Mouse (Mus musculus) heart, embryonic 12.5 days (tissue): ENCODE results near the gene Anks1b. TPM values are rescaled to one million over a fixed set of nuclear protein-coding genes. Genes with fewer than 3 reads are reported as not detected.

ENCODE experiments used
- ATAC-seq: fragments of 200-750 bp; cut with Nextera tagmentation; 2 replicates; pipeline ENCODE4 v1.8.0; 2017; ENCODE audit warnings: moderate TSS enrichment, moderate library complexity; ENCODE audit not compliant: insufficient number of reproducible peaks, low FRiP score
- H3K27ac ChIP-seq: fragments of 300-500 bp; sonication (generic); 2 replicates; pipeline ENCODE4 v1.5.1; 2016; ENCODE audit warnings: mild to moderate bottlenecking, moderate library complexity; ENCODE audit not compliant: poor library complexity, severe bottlenecking
- H3K27me3 ChIP-seq: fragments of 300-500 bp; sonication (generic); replicated peaks from 2 replicates; pipeline ENCODE4 v1.6.1; 2016; ENCODE audit warnings: mild to moderate bottlenecking, moderate library complexity
- H3K36me3 ChIP-seq: fragments of 300-500 bp; sonication (generic); 2 replicates; pipeline ENCODE4 v1.6.1; 2016; ENCODE audit warnings: mild to moderate bottlenecking, moderate library complexity
- H3K4me1 ChIP-seq: fragments of 300-500 bp; sonication (generic); replicated peaks from 2 replicates; pipeline ENCODE4 v1.6.1; 2016; ENCODE audit warnings: mild to moderate bottlenecking
- H3K4me2 ChIP-seq: fragments of 300-500 bp; sonication (generic); 2 replicates; pipeline ENCODE4 v1.6.1; 2016; ENCODE audit warnings: mild to moderate bottlenecking, moderate library complexity
- H3K4me3 ChIP-seq: fragments of 300-500 bp; sonication (generic); 2 replicates; pipeline ENCODE4 v1.5.1; 2016; ENCODE audit warnings: mild to moderate bottlenecking
- H3K9ac ChIP-seq: fragments of 300-500 bp; sonication (generic); 2 replicates; pipeline ENCODE4 v1.6.1; 2016; ENCODE audit warnings: mild to moderate bottlenecking, moderate library complexity
- H3K9me3 ChIP-seq: fragments of 300-500 bp; sonication (generic); replicated peaks from 2 replicates; pipeline ENCODE4 v1.6.1; 2016; ENCODE audit warnings: mild to moderate bottlenecking, moderate library complexity
- WGBS: fragments of 180-500 bp; shearing (Covaris S2); methylation state at CpG from one replicate; pipeline ENCODE4 v1.1.7; 2016; 5-methylcytosine and 5-hydroxymethylcytosine counted together
- polyA plus RNA-seq: library from polyadenylated mRNA; unstranded; fragments of >200 nt; fragmentation: Nextera tagmentation; extraction: Ambion mirVana; gene quantifications from 2 replicates; pipeline ENCODE4 v1.2.1, GENCODE M21; 2016

The Anks1b gene
- polyA plus RNA-seq, 1 experiment from 2014 or later: 0.40 TPM

DNA sequence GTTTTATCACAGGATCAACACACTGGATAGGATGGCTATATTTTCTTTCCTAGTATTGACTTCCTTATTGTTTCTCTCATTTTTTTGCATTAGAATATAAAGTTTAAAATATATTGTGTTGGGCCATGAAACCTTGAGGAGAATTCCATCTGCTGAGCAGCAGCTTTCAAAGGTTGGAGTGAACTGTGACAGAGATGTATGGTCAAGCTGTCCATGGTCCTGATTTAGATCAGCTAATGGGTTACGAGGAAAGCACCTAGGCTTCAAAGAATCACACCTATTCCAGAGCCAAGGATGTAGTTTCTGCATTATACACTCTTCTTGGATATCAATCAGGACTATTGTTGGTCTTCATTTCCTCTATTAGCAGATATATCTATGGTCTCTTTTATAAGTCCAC is 503.3 kb downstream of the Anks1b start:
- Histone ChIP-seq H3K27ac (no peak overlapping the region), H3K36me3 (no peaks in the 10 kb centered on the region), H3K4me3 (no peak overlapping the region), H3K4me1 (no peaks in the 10 kb centered on the region), H3K4me2 (no peak overlapping the region), H3K27me3 (no peaks in the 10 kb centered on the region), H3K9ac (no peak overlapping the region), H3K9me3 (no peaks in the 10 kb centered on the region)
- no peak for ATAC-seq
- WGBS: 47% methylated on average over 1 of the region's 1 CpGs

DNA sequence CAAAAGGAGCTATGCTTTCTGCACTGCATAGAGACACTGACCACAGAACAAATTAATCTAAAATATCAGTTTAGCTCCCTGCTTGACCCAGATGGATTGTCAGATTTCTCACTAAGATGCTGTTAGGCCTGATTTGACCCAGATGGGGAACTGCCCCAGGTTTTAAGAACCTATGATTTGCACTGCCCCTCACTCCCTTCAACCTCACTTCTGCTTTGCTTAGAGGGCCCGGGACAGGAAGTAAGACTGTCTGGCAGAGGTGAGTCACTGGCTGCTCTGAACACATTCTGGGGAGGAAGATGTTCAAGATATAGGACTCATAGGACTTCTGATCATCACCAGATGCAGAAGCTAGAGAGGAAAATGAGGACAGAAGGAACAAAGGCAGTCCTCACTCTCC is 506.8 kb downstream of the Anks1b start:
- Histone ChIP-seq H3K4me2 (no peak overlapping the region), H3K4me3 (no peak overlapping the region), H3K9me3 (no peaks in the 10 kb centered on the region), H3K36me3 (no peaks in the 10 kb centered on the region), H3K27ac (no peak overlapping the region), H3K4me1 (no peaks in the 10 kb centered on the region), H3K27me3 (no peaks in the 10 kb centered on the region), H3K9ac (no peak overlapping the region)
- 63% methylated on average over 1 of the region's 1 CpGs for WGBS
- ATAC-seq: no peak

DNA sequence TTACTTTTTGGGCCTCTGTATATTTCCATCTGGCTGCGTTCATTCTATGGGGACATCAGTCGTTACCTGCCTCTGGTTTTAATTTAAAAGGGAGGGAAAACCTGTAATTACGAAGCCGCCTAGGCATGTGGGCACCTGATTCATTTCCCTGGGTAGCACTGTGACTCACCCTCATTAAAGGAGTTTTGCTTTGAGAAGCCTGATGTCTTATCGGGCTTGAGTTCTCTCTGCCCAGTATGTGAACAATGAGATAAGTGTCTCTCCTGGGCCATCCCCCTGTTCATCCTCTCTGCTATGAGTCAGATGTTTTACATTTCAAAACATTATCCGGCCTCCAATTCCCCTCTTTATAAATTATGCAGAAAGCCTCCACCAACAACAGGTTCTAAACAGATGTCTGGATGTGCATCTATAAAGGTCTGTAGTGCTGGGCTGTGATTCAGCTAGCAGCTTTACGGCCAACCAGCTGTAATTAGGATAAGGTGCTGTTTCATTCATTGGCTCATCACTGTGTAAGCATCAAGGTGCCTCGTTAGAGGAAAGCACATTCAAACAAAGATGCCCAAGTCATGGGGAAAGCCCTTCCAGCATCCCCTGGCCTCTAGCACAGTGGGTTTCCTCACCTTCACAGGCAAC is 507.5 kb downstream of the Anks1b start:
- no peaks in the 10 kb centered on the region for H3K9me3 ChIP-seq
- H3K4me2 ChIP-seq: no peak overlapping the region
- WGBS: 72% methylated on average over 8 of the region's 8 CpGs

DNA sequence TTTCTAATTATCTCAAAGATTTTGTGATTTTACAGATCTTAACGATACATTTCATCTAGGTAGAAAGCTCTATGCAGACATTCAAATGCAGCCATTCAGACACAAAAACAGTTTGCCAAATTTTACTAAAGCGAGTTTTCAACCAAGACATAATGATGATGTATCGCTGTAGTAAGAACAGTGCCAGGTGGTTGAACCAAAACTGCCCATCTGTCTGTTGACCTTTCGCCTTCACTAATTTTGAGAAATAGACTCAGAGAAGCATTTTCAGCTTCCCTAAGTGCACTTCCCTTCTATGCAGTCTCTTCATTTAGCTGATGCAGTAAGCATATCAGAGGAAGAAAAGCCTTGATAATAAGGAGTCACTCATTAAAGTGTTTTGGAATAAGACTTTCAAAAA is 527.1 kb downstream of the Anks1b start:
- H3K4me1 ChIP-seq: no peaks in the 10 kb centered on the region
- no peak overlapping the region for H3K27ac ChIP-seq
- H3K4me2 ChIP-seq: no peak overlapping the region
- no peak overlapping the region for H3K9ac ChIP-seq
- no peak overlapping the region for H3K4me3 ChIP-seq
- H3K27me3 ChIP-seq: no peaks in the 10 kb centered on the region
- H3K9me3 ChIP-seq: no peaks in the 10 kb centered on the region
- ATAC-seq: no peak
- 84% methylated on average over 4 of the region's 4 CpGs for WGBS
- H3K36me3 ChIP-seq: no peaks in the 10 kb centered on the region

More for the DNA sequence above, 507.5 kb downstream of the Anks1b start:
- Histone ChIP-seq H3K27ac (no peak overlapping the region), H3K4me1 (no peaks in the 10 kb centered on the region), H3K4me3 (no peak overlapping the region), H3K27me3 (no peaks in the 10 kb centered on the region), H3K9ac (no peak overlapping the region), H3K36me3 (no peaks in the 10 kb centered on the region)
- ATAC-seq: no peak

GRCm38 (mm10) chr10:90408484-90408883 is 535.2 kb downstream of the Anks1b start:
- Histone ChIP-seq H3K27me3 (no peaks in the 10 kb centered on the region), H3K4me1 (no peaks in the 10 kb centered on the region), H3K4me3 (no peak overlapping the region), H3K9ac (no peak overlapping the region), H3K4me2 (no peak overlapping the region), H3K9me3 (0 out of 2 replicates have a peak, but pooled peaks cover 2% of the 10 kb centered on the region), H3K27ac (no peak overlapping the region), H3K36me3 (no peaks in the 10 kb centered on the region)
- no peak for ATAC-seq
- 71% methylated on average over 2 of the region's 2 CpGs for WGBS

DNA sequence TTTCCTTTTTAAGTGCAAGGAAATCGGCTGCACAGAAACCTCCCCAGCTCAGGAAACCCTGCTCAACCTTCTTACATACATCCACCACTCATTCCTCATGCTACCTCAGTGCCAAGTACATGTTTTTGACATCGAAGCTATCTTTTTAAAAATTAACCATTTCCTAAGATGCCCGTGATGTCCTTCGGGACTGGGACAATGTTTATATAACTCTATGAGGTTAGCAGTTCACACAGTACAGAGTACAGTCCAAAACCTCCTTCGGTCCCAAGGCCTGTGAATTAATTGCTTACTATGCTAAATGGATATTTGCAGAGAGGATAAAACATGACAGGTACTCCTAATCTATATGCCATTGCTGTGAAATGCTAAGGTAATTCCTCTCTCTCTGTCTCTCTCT is 558.2 kb downstream of the Anks1b start:
- H3K36me3 ChIP-seq: no peaks in the 10 kb centered on the region
- 63% methylated on average over 5 of the region's 5 CpGs for WGBS
- no peak overlapping the region for H3K9ac ChIP-seq
- no peak overlapping the region for H3K4me3 ChIP-seq
- H3K27ac ChIP-seq: no peak overlapping the region
- no peak for ATAC-seq
- no peak overlapping the region for H3K4me2 ChIP-seq
- H3K9me3 ChIP-seq: no peaks in the 10 kb centered on the region
- no peaks in the 10 kb centered on the region for H3K27me3 ChIP-seq
- no peaks in the 10 kb centered on the region for H3K4me1 ChIP-seq

- no peak overlapping the region for H3K4me3 ChIP-seq
- H3K4me2 ChIP-seq: no peak overlapping the region
These were observed 558.7 kb downstream of the Anks1b start for GRCm38 (mm10) chr10:90431974-90432373.

DNA sequence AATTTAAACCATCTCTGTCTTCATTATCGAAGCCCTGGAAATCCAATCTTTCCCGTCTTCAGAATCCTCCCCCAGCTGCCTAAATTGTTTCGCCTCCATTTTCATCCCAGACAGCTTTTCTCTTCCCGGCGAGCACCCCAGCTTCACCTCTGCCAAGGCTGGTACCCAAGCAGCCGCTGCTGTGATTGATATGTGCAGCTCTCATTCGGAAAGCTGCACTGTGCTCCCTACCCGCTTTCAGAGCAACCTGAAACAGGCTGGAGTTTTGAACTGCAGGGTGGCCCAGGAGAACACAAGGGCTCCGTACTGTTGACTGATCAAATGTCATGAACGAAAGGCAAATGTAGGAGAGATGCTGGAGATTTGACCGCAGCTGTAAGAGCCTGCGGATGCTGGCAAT is 559.2 kb downstream of the Anks1b start:
- Histone ChIP-seq H3K4me2 (no peak overlapping the region), H3K36me3 (no peaks in the 10 kb centered on the region), H3K27ac (no peak overlapping the region), H3K9me3 (no peaks in the 10 kb centered on the region), H3K27me3 (no peaks in the 10 kb centered on the region), H3K4me3 (no peak overlapping the region), H3K4me1 (no peaks in the 10 kb centered on the region), H3K9ac (no peak overlapping the region)
- WGBS: 73% methylated on average over 12 of the region's 12 CpGs
- no peak for ATAC-seq

More at GRCm38 (mm10) chr10:90431974-90432373, 558.7 kb downstream of the Anks1b start:
- Histone ChIP-seq H3K36me3 (no peaks in the 10 kb centered on the region), H3K4me1 (no peaks in the 10 kb centered on the region), H3K9ac (no peak overlapping the region), H3K9me3 (no peaks in the 10 kb centered on the region), H3K27ac (no peak overlapping the region), H3K27me3 (no peaks in the 10 kb centered on the region)
- 74% methylated on average over 9 of the region's 9 CpGs for WGBS
- no peak for ATAC-seq

- H3K9ac ChIP-seq: no peak overlapping the region
- no peaks in the 10 kb centered on the region for H3K9me3 ChIP-seq
- no peak overlapping the region for H3K4me2 ChIP-seq
- 73% methylated on average over 4 of the region's 4 CpGs for WGBS
- no peaks in the 10 kb centered on the region for H3K27me3 ChIP-seq
- no peak overlapping the region for H3K27ac ChIP-seq
- no peaks in the 10 kb centered on the region for H3K4me1 ChIP-seq
- no peak overlapping the region for H3K4me3 ChIP-seq
- H3K36me3 ChIP-seq: no peaks in the 10 kb centered on the region
- no peak for ATAC-seq
These were observed 567.7 kb downstream of the Anks1b start for GRCm38 (mm10) chr10:90441036-90441435.

DNA sequence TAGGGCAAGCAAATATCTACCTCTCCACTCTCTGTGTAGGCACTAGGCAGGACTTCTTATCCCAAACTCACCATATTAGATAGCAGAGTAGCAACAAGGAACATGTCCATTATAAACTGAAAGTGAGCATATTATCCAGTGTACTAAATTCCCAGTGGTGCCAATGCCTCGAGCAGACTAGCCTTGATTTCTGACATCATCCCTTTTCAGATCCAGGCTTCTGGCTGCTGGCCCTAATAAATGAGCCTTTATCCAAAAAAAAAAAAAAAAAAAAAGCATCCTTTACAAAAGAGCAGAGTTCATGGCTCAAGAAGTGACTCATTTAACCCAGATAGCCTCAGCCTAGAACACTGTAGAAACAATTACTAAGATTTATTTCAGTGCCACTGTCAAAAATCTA is 568.3 kb downstream of the Anks1b start:
- no peak overlapping the region for H3K4me2 ChIP-seq
- 44% methylated on average over 1 of the region's 1 CpGs for WGBS
- no peak overlapping the region for H3K27ac ChIP-seq
- no peak overlapping the region for H3K9ac ChIP-seq
- H3K36me3 ChIP-seq: no peaks in the 10 kb centered on the region
- no peaks in the 10 kb centered on the region for H3K9me3 ChIP-seq
- no peak for ATAC-seq
- H3K27me3 ChIP-seq: no peaks in the 10 kb centered on the region
- H3K4me1 ChIP-seq: no peaks in the 10 kb centered on the region
- H3K4me3 ChIP-seq: no peak overlapping the region

GRCm38 (mm10) chr10:90464906-90465305 is 591.6 kb downstream of the Anks1b start:
- ATAC-seq: no peak
- H3K27ac ChIP-seq: no peak overlapping the region
- H3K9me3 ChIP-seq: no peaks in the 10 kb centered on the region
- H3K36me3 ChIP-seq: no peaks in the 10 kb centered on the region
- H3K4me1 ChIP-seq: no peaks in the 10 kb centered on the region
- H3K4me3 ChIP-seq: no peak overlapping the region
- no peaks in the 10 kb centered on the region for H3K27me3 ChIP-seq
- 70% methylated on average over 2 of the region's 2 CpGs for WGBS
- no peak overlapping the region for H3K4me2 ChIP-seq
- H3K9ac ChIP-seq: no peak overlapping the region

DNA sequence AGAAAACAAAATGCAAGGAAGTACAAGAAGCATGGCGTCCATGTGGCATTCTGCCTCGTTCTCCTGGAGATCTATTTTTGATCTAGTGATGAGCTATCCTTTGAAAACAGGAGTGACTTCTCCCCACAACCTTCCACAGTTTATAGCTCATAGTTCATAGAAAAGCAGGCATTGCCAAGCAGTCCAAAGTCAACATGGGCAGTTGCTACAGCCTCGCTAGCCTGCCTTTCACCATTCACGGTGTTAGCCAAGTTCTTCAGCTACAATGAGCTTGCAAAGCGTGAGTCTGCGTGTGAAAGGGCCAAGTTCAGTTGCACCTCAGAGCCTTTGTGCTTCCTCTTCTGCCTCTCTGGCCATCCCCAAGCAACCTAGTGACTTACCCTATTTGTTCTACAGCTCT is 592.1 kb downstream of the Anks1b start:
- H3K4me3 ChIP-seq: no peak overlapping the region
- H3K9me3 ChIP-seq: no peaks in the 10 kb centered on the region
- H3K4me1 ChIP-seq: no peaks in the 10 kb centered on the region
- H3K27me3 ChIP-seq: no peaks in the 10 kb centered on the region
- H3K36me3 ChIP-seq: no peaks in the 10 kb centered on the region
- H3K4me2 ChIP-seq: no peak overlapping the region
- H3K27ac ChIP-seq: no peak overlapping the region
- WGBS: 83% methylated on average over 6 of the region's 6 CpGs
- ATAC-seq: no peak
- no peak overlapping the region for H3K9ac ChIP-seq
